Mouse (Mus musculus) liver, embryonic 14.5 days (tissue): ENCODE results near the gene Slc35b3. TPM values are rescaled to one million over a fixed set of nuclear protein-coding genes. Genes with fewer than 3 reads are reported as not detected.

ENCODE experiments used
- ATAC-seq: fragments of 200-750 bp; cut with Nextera tagmentation; 2 replicates; pipeline ENCODE4 v1.8.0; 2017; ENCODE audit warnings: moderate number of reproducible peaks, mild to moderate bottlenecking, moderate library complexity; ENCODE audit not compliant: insufficient read depth
- DNase-seq, 3 experiments: peaks; one replicate each; pipeline ENCODE4 v3.0.0-alpha.2; 2012 to 2013; ENCODE audit warnings: low read depth in 3 of 3, low spot score in 3 of 3
- H3K27ac ChIP-seq: fragments of 300-500 bp; sonication (generic); 2 replicates; pipeline ENCODE4 v1.5.1; 2014; ENCODE audit warnings: moderate library complexity, mild to moderate bottlenecking, control low read depth, inconsistent platforms
- H3K27me3 ChIP-seq: fragments of 300-500 bp; sonication (generic); 2 replicates; pipeline ENCODE4 v1.6.1; 2014; ENCODE audit warnings: mild to moderate bottlenecking, low read length, moderate library complexity; ENCODE audit not compliant: control insufficient read depth, insufficient read depth
- H3K36me3 ChIP-seq: fragments of 300-500 bp; sonication (generic); replicated peaks from 2 replicates; pipeline ENCODE4 v1.6.1; 2014; ENCODE audit warnings: low read depth; ENCODE audit not compliant: control insufficient read depth, insufficient read depth
- H3K4me1 ChIP-seq, 2 experiments: fragments of 200-500 bp in 1 of 2; fragments of 300-500 bp in 1 of 2; sonication (generic) in 1 of 2; replicated peaks; 2 replicates each; pipeline ENCODE4 v1.6.1; 2012 to 2014; ENCODE audit warnings: antibody characterized with exemption in 1 of 2, inconsistent platforms in 1 of 2, low read length in 1 of 2; ENCODE audit not compliant: control insufficient read depth in 2 of 2, insufficient read depth in 2 of 2
- H3K4me2 ChIP-seq: fragments of 300-500 bp; sonication (generic); 2 replicates; pipeline ENCODE4 v1.6.1; 2014; ENCODE audit warnings: low read depth, mild to moderate bottlenecking, control low read depth, moderate library complexity
- H3K4me3 ChIP-seq, 2 experiments: fragments of 200-500 bp in 1 of 2; fragments of 300-500 bp in 1 of 2; sonication (generic) in 1 of 2; 2 replicates each; pipeline ENCODE4 v1.5.1; 2012 to 2014; ENCODE audit warnings: low read depth in 2 of 2, low read length in 2 of 2, mild to moderate bottlenecking in 2 of 2, control low read depth in 1 of 2, inconsistent platforms in 1 of 2, moderate library complexity in 1 of 2; ENCODE audit not compliant: insufficient read depth in 1 of 2
- H3K9ac ChIP-seq: fragments of 300-500 bp; sonication (generic); replicated peaks from 2 replicates; pipeline ENCODE4 v1.6.1; 2014; ENCODE audit warnings: mild to moderate bottlenecking, control low read depth, moderate library complexity
- H3K9me3 ChIP-seq: fragments of 300-500 bp; sonication (generic); 2 replicates; pipeline ENCODE4 v1.6.1; 2016; ENCODE audit warnings: low read length, mixed read lengths; ENCODE audit not compliant: control insufficient read depth
- CTCF ChIP-seq: IDR thresholded peaks from 2 replicates; pipeline ENCODE4 v1.5.1; 2016; ENCODE audit warnings: antibody characterized with exemption, low read depth, control low read depth
- EP300 ChIP-seq: IDR thresholded peaks from 2 replicates; pipeline ENCODE4 v1.6.1; 2016; ENCODE audit warnings: antibody characterized with exemption, low read depth
- WGBS: fragments of 180-500 bp; shearing (Covaris S2); extraction: QIAGEN DNeasy Blood & Tissue Kit; methylation state at CpG from one replicate; pipeline ENCODE4 v1.1.7; 2014; ENCODE audit not compliant: insufficient replicate concordance; 5-methylcytosine and 5-hydroxymethylcytosine counted together
- polyA plus RNA-seq, 2 experiments: library from polyadenylated mRNA; depleted of rRNA in 1 of 2; stranded (reverse) in 1 of 2; unstranded in 1 of 2; fragments of >200 nt; fragmentation: Nextera tagmentation in 1 of 2; extraction: Ambion mirVana in 1 of 2; gene quantifications; 2 replicates each; pipeline versions ENCODE4 v1.2.1 to v1.2.3; 2012 to 2014

The Slc35b3 gene
- polyA plus RNA-seq (2012; rRNA removed) (7.2 and 9.2 TPM in 2 replicates), polyA plus RNA-seq (2014; fragmentation: Nextera tagmentation; extraction: Ambion mirVana) (10.3 and 12.8 TPM in 2 replicates)

DNA sequence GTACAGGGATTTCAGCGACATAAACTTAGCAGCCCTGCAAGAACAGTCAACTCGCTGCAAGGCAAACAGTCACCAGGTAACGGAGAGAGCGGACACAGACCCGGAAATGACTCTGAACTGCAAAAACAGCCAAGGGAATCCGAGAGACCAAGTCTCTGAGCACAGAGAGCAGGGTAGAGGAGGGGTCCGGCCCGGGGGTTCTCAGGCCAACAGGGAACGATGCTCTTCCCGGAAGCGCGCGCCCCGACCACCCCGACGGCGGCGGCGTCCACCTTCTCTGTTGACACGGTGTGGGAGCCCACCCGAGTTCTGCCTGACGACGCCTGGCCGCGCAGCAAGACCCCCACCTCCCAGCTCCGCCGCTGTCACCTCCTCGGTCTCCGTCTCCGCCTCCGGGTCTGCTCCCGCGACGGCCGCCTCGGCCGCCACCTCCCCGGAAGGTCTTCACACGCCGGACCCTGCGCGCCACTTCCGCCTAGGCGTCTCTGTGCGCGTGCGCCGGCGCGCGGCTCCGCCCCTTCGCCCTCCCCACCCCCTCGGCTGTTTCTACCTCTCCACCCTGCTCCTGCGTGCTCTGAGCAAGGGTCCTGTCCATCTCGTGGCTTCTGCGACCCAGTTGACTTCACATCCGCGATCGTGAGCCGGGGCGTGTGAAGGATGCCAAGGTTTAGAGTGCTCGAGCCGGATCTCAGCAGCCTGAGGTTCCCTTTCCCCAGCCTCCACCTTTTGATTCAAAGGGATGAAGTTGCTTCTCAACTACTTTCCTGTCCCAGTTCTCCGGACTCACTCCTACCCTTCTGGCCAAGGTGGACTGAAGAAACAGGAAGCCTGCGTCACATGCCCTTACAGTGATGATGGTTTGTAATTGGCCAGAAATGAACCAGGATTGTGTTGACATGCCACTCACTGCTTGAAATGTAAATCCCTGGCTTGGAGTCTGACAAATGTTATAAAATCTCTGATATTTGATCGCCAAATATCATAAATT is at the start of gene Slc35b3:
Gene Slc35b3 (minus strand): TSS at position 813 of the 988 bp plus-strand sequence.
- no peaks in the 10 kb centered on the region for H3K27me3 ChIP-seq
- no peaks in the 10 kb centered on the region for H3K36me3 ChIP-seq
- H3K4me1 ChIP-seq: peaks cover 5 to 17% of the 10 kb centered on the region in 2 experiments; a peak in 3 of 4 replicates
- H3K4me3 ChIP-seq: peak within 1 kb of the TSS; percentile 86 to 96
- DNase-seq (peak; percentile 57 to 67 (median 63)), ATAC-seq (peak; percentile 96)
- no peak within 1 kb of the TSS; the same call in 1 of the 2 replicates for H3K27ac ChIP-seq
- peak within 1 kb of the TSS; percentile 82 for H3K9ac ChIP-seq
- no peaks in the 10 kb centered on the region for H3K9me3 ChIP-seq
- no peak for TF ChIP-seq EP300
- no peak for TF ChIP-seq CTCF
- H3K4me2 ChIP-seq: peak within 1 kb of the TSS; percentile 67
- 1% methylated on average over 67 of the region's 67 CpGs for WGBS

DNA sequence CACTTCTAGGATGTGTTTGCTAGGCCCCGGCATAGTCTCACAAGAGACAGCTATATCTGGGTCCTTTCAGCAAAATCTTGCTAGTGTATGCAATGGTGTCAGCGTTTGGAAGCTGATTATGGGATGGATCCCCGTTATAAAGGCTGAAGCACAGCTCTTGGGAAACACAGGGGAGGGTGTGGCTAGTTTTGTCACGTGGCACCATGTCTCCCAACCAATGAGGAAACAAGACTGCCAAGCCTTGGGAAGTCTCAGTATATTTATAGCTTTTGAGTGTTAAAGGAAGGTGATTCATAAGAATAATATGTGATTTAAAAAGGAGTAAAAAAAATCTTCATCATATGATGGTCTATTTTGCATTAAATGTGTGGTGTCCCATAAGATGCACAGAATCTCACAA is 49.6 kb upstream of the Slc35b3 start:
- ATAC-seq: no peak
- TF ChIP-seq EP300 (no peak), CTCF (no peak)

DNA sequence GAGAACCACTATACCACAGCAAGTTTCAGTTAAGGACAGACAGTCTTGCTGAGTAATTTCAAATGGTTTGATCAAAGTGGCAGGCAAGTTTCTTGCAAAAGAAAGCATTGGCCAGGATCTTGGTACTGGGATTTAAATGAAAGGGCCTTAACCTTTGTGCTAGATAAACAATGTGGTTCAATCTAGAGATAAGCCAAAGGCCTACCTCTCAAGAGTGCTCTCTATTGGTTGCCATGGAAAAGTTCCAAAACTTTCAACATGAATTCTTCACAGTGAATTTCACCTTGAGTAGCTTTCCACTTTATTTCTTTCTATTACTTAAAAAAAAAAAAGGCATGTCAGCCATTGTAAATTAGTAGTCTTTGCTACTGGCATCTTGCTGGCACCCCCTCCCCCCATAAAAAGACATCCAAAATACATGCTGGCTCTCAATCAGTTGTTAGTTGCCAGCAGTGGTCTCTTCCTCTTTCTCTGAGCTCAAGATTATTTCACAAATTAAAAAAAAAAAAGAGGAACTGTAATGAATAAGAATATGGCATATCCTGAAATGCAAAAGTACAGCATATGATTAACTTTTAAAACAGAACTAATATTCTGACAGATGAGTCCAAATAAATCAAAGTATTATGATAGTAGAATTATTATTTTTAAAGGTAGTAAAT is 42.6 kb upstream of the Slc35b3 start:
- Histone ChIP-seq H3K4me3 (no peak overlapping the region), H3K27me3 (no peaks in the 10 kb centered on the region), H3K4me1 (no peaks in the 10 kb centered on the region), H3K4me2 (no peak overlapping the region), H3K9ac (no peak overlapping the region), H3K36me3 (no peaks in the 10 kb centered on the region), H3K9me3 (no peaks in the 10 kb centered on the region), H3K27ac (no peak overlapping the region)
- no peak for ATAC-seq
- DNase-seq: no peak
- TF ChIP-seq EP300 (no peak), CTCF (no peak)

More for the DNA sequence above, 49.6 kb upstream of the Slc35b3 start:
- no peak overlapping the region for H3K9ac ChIP-seq
- H3K9me3 ChIP-seq: no peaks in the 10 kb centered on the region
- 51% methylated on average over 4 of the region's 4 CpGs for WGBS
- H3K4me3 ChIP-seq: no peak overlapping the region
- no peaks in the 10 kb centered on the region for H3K36me3 ChIP-seq
- H3K27ac ChIP-seq: no peak overlapping the region
- no peak for DNase-seq
- no peak overlapping the region for H3K4me2 ChIP-seq
- H3K4me1 ChIP-seq: no peaks in the 10 kb centered on the region
- H3K27me3 ChIP-seq: no peaks in the 10 kb centered on the region

DNA sequence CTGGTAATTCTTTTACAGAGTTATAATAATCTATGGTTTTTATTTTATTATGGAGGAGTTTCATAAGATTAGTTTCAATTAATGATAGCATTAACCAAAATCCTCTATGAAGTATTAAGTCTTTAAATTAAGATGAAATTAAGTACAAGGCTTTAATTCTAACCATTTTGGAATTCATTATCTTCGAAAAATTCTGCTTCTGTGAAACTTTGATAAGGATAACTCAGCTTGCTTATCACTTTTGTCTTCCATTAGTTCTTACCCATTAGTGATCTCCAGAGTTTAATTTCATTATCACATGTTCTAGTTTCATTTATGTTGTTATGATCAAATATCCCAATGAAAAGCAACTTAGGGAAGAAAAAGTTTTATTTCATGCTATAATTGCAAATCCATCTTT is 41.7 kb upstream of the Slc35b3 start:
- H3K27me3 ChIP-seq: no peaks in the 10 kb centered on the region
- WGBS: 28% methylated on average over 1 of the region's 1 CpGs
- no peak overlapping the region for H3K4me3 ChIP-seq
- ATAC-seq: no peak
- no peaks in the 10 kb centered on the region for H3K36me3 ChIP-seq
- TF ChIP-seq CTCF (no peak), EP300 (no peak)
- no peaks in the 10 kb centered on the region for H3K4me1 ChIP-seq
- DNase-seq: no peak
- H3K4me2 ChIP-seq: no peak overlapping the region
- no peak overlapping the region for H3K27ac ChIP-seq
- no peak overlapping the region for H3K9ac ChIP-seq
- no peaks in the 10 kb centered on the region for H3K9me3 ChIP-seq

DNA sequence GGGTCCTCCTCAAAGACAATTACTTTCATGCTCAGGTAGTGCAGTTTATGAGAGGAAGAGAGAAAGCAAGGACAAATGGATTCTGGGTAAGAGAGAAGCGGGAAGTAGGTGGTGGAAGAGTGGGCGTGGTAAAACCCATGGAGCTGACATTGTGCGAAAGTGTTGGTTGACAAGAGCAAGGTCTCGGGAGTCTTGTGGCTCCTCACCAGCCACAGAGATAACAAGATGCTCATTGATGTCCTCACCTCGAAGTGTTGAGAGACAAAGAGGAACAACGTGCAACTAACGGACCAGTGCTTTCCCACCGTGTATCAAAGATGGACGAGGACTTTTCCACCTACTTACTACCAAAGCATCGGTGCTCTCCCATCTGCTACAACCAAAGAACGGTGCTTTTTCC is 40.8 kb upstream of the Slc35b3 start:
- Histone ChIP-seq H3K27ac (no peak overlapping the region), H3K9me3 (no peaks in the 10 kb centered on the region), H3K36me3 (no peaks in the 10 kb centered on the region), H3K4me1 (no peaks in the 10 kb centered on the region), H3K4me3 (no peak overlapping the region), H3K27me3 (no peaks in the 10 kb centered on the region), H3K9ac (no peak overlapping the region), H3K4me2 (no peak overlapping the region)
- DNase-seq (no peak), ATAC-seq (no peak)
- TF ChIP-seq EP300 (no peak), CTCF (no peak)
- 66% methylated on average over 11 of the region's 11 CpGs for WGBS
